Mouse (Mus musculus): ENCODE measurements around the gene Itga7.

Gene Itga7

GRCm38 (mm10) chr10:128933574-128933973 lies at the start of gene Itga7:
Gene Itga7, plus strand, starts transcription at chr10:128933818.
- no peak for DNase-seq (ENCODE audit: low read depth, low spot score)

- peak; percentile 67 for DNase-seq (ENCODE audit: low read depth, low spot score)
Measured at GRCm38 (mm10) chr10:128888941-128889827, 44.4 kb upstream of the Itga7 start.

- no peak for DNase-seq (ENCODE audit: low read depth, low spot score)
Measured at GRCm38 (mm10) chr10:128889846-128890245, 43.8 kb upstream of the Itga7 start.

GRCm38 (mm10) chr10:128890383-128891295 lies 43.0 kb upstream of the Itga7 start:
- DNase-seq (ENCODE audit: low read depth, low spot score): no peak

GRCm38 (mm10) chr10:128891296-128892094 lies 42.1 kb upstream of the Itga7 start, which contains the start of gene Gdf11:
Gene Gdf11, minus strand, starts transcription at chr10:128891718.
- DNase-seq (ENCODE audit: low read depth, low spot score): peak; percentile 77

GRCm38 (mm10) chr10:128892246-128892645 lies 41.4 kb upstream of the Itga7 start:
- no peak for DNase-seq (ENCODE audit: low read depth, low spot score)

- DNase-seq (ENCODE audit: low read depth, low spot score): peak; percentile 81
Measured at GRCm38 (mm10) chr10:128895437-128895836, 38.2 kb upstream of the Itga7 start.

GRCm38 (mm10) chr10:128895952-128896693 lies 37.5 kb upstream of the Itga7 start:
- no peak for DNase-seq (ENCODE audit: low read depth, low spot score)

- DNase-seq (ENCODE audit: low read depth, low spot score): no peak
Measured at GRCm38 (mm10) chr10:128896807-128897206, 36.8 kb upstream of the Itga7 start.

GRCm38 (mm10) chr10:128897501-128897900 lies 36.1 kb upstream of the Itga7 start:
- DNase-seq (ENCODE audit: low read depth, low spot score): no peak

- no peak for DNase-seq (ENCODE audit: low read depth, low spot score)
Measured at GRCm38 (mm10) chr10:128899759-128900490, 33.7 kb upstream of the Itga7 start.

- DNase-seq (ENCODE audit: low read depth, low spot score): no peak
Measured at GRCm38 (mm10) chr10:128900698-128901097, 32.9 kb upstream of the Itga7 start, which contains the start of gene Cd63. Gene Cd63, plus strand, starts transcription at chr10:128900989.

GRCm38 (mm10) chr10:128901409-128901808 lies 32.2 kb upstream of the Itga7 start:
- DNase-seq (ENCODE audit: low read depth, low spot score): no peak

- no peak for DNase-seq (ENCODE audit: low read depth, low spot score)
Measured at GRCm38 (mm10) chr10:128902409-128902988, 31.1 kb upstream of the Itga7 start.

GRCm38 (mm10) chr10:128904812-128905211 lies 28.8 kb upstream of the Itga7 start:
- DNase-seq (ENCODE audit: low read depth, low spot score): no peak

- no peak for DNase-seq (ENCODE audit: low read depth, low spot score)
Measured at GRCm38 (mm10) chr10:128908778-128909448, 24.7 kb upstream of the Itga7 start.

- peak; percentile 71 for DNase-seq (ENCODE audit: low read depth, low spot score)
Measured at GRCm38 (mm10) chr10:128909567-128910028, 24.0 kb upstream of the Itga7 start.

- DNase-seq (ENCODE audit: low read depth, low spot score): no peak
Measured at GRCm38 (mm10) chr10:128910066-128910841, 23.4 kb upstream of the Itga7 start.

All from embryo, embryonic 11.5 days (tissue).